Mouse (Mus musculus) heart, adult 2 months (tissue): Measurements from ENCODE around the gene Cep170b.

Experiments used
- CTCF ChIP-seq: fragments of 200-600 bp; IDR thresholded peaks from 2 replicates; pipeline ENCODE4 v1.8.1; 2022; ENCODE audit warnings: antibody characterized with exemption, mild to moderate bottlenecking, moderate library complexity
- EP300 ChIP-seq: fragments of 200-500 bp; IDR thresholded peaks from 2 replicates; pipeline ENCODE4 v1.6.1; 2011; ENCODE audit warnings: low read depth, low read length, control low read depth; ENCODE audit not compliant: insufficient read depth

- 0 out of 2 replicates have a peak, but pooled peaks have one; percentile 20 for TF ChIP-seq EP300
- no peak for TF ChIP-seq CTCF
Observed at GRCm38 (mm10) chr12:112674132-112675011, 45.9 kb upstream of the Cep170b start, which contains the start of gene Akt1.
